Mouse (Mus musculus) heart, embryonic 15.5 days (tissue): Measurements from ENCODE around the gene Nr4a1. TPM values are rescaled to one million over a fixed set of nuclear protein-coding genes. Genes with fewer than 3 reads are reported as not detected.

Experiments
- ATAC-seq: fragments of 200-750 bp; cut with Nextera tagmentation; replicated peaks from 2 replicates; pipeline ENCODE4 v1.8.0; 2017; ENCODE audit warnings: low read depth, moderate TSS enrichment; ENCODE audit not compliant: insufficient number of reproducible peaks, insufficient read depth, low FRiP score
- H3K27ac ChIP-seq: fragments of 300-500 bp; sonication (generic); 2 replicates; pipeline ENCODE4 v1.5.1; 2015; ENCODE audit warnings: mild to moderate bottlenecking, inconsistent platforms
- H3K27me3 ChIP-seq: fragments of 300-500 bp; sonication (generic); 2 replicates; pipeline ENCODE4 v1.6.1; 2015; ENCODE audit warnings: inconsistent platforms
- H3K36me3 ChIP-seq: fragments of 300-500 bp; sonication (generic); 2 replicates; pipeline ENCODE4 v1.6.1; 2015; ENCODE audit warnings: mild to moderate bottlenecking, inconsistent platforms
- H3K4me1 ChIP-seq: fragments of 300-500 bp; sonication (generic); replicated peaks from 2 replicates; pipeline ENCODE4 v1.6.1; 2015; ENCODE audit warnings: inconsistent platforms
- H3K4me2 ChIP-seq: fragments of 300-500 bp; sonication (generic); 2 replicates; pipeline ENCODE4 v1.6.1; 2015; ENCODE audit warnings: inconsistent platforms, mild to moderate bottlenecking, moderate library complexity
- H3K4me3 ChIP-seq: fragments of 300-500 bp; sonication (generic); 2 replicates; pipeline ENCODE4 v1.5.1; 2015; ENCODE audit warnings: mild to moderate bottlenecking, inconsistent platforms
- H3K9ac ChIP-seq: fragments of 300-500 bp; sonication (generic); 2 replicates; pipeline ENCODE4 v1.6.1; 2015; ENCODE audit warnings: mild to moderate bottlenecking, inconsistent platforms
- H3K9me3 ChIP-seq: fragments of 300-500 bp; sonication (generic); replicated peaks from 2 replicates; pipeline ENCODE4 v1.6.1; 2016; ENCODE audit warnings: inconsistent platforms
- WGBS: fragments of 180-500 bp; shearing (Covaris S2); methylation state at CpG from one replicate; pipeline ENCODE4 v1.1.7; 2015; ENCODE audit warnings: mixed read lengths; 5-methylcytosine and 5-hydroxymethylcytosine counted together
- polyA plus RNA-seq: library from polyadenylated mRNA; unstranded; fragments of >200 nt; fragmentation: Nextera tagmentation; extraction: Ambion mirVana; gene quantifications from 2 replicates; pipeline ENCODE4 v1.2.1, GENCODE M21; 2015

Nr4a1 gene
- polyA plus RNA-seq, 1 experiment from 2014 or later = 10.6 TPM

GRCm38 (mm10) chr15:101293025-101293621, 39.1 kb downstream of the Nr4a1 start, which contains the start of gene 6030408B16Rik:
Gene 6030408B16Rik, plus strand, starts transcription at chr15:101293212.
- H3K27ac ChIP-seq = peak within 1 kb of the TSS; percentile 48; the same call in 1 of the 2 replicates
- H3K9me3 ChIP-seq = no peaks in the 10 kb centered on the region
- WGBS = 38% methylated on average over 18 of the region's 18 CpGs
- peak within 1 kb of the TSS; percentile 14; the same call in 1 of the 2 replicates for H3K4me2 ChIP-seq
- ATAC-seq = 0 out of 2 replicates have a peak, but pooled peaks have one; percentile 34
- H3K4me3 ChIP-seq = peak within 1 kb of the TSS; percentile 22
- peaks cover 17% of the 10 kb centered on the region for H3K4me1 ChIP-seq
- no peaks in the 10 kb centered on the region for H3K27me3 ChIP-seq
- H3K9ac ChIP-seq = no peak within 1 kb of the TSS
- peaks cover 39% of the 10 kb centered on the region for H3K36me3 ChIP-seq

DNA sequence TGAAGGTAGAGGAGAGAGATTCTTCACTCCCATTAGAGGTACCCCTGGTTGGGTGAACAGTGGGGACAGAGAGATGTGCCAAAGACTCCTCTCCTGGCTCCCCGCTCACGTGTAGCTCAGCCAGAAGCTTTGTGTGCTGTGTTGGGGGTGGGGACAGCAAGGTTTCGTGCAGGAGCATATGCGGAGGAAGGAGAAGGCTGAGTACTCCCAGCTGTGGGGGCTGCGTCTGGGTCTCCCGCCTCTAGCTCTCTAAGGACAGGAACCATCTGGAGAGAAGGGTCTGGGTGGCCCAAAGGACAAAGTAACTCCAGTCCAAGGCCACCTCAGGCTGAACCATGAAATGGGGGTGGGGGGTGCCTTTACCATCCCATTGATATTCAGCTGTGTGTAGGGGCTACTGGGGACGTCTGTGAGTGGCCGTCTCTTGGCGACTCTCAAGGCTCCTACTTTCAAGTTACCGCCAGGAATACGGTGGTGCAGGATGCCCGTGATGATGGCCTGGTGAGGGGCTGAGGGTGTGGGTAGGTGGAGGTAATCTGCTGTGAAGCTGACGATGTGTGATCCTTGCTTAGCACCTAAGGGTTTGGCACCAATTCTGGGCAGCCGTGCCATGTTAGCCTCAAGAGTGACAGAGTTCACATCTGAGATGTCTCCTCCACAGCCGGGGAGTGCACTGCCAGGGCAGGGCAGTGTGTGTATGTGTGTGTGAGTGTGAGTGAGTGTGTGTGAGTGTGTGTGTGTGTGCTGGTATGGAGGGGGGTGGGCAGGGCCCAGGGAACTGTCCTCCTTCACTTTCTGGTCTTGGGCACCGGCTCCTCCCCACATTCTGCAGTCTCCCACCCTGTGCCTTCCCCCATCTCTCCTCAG, 40.2 kb downstream of the Nr4a1 start:
- 51% methylated on average over 16 of the region's 16 CpGs for WGBS
- Histone ChIP-seq H3K36me3 (peaks cover 28% of the 10 kb centered on the region; the same call in 1 of the 2 replicates), H3K27ac (peak overlapping the region; percentile 48; the same call in 1 of the 2 replicates), H3K9me3 (no peaks in the 10 kb centered on the region), H3K4me2 (peak overlapping the region; percentile 14; the same call in 1 of the 2 replicates), H3K4me1 (peaks cover 27% of the 10 kb centered on the region), H3K27me3 (no peaks in the 10 kb centered on the region), H3K4me3 (peak overlapping the region; percentile 22), H3K9ac (no peak overlapping the region)
- ATAC-seq = no peak

- H3K9me3 ChIP-seq = no peaks in the 10 kb centered on the region
- no peak overlapping the region for H3K4me3 ChIP-seq
- no peak for ATAC-seq
- no peaks in the 10 kb centered on the region for H3K27me3 ChIP-seq
- WGBS = 61% methylated on average over 7 of the region's 7 CpGs
- H3K4me2 ChIP-seq = no peak overlapping the region; the same call in 1 of the 2 replicates
- H3K4me1 ChIP-seq = peaks cover 35% of the 10 kb centered on the region
- no peak overlapping the region for H3K9ac ChIP-seq
- peak overlapping the region; percentile 41; the same call in 1 of the 2 replicates for H3K27ac ChIP-seq
- H3K36me3 ChIP-seq = peaks cover 19% of the 10 kb centered on the region; the same call in 1 of the 2 replicates
Measured at GRCm38 (mm10) chr15:101295106-101295505, 41.0 kb downstream of the Nr4a1 start.

DNA sequence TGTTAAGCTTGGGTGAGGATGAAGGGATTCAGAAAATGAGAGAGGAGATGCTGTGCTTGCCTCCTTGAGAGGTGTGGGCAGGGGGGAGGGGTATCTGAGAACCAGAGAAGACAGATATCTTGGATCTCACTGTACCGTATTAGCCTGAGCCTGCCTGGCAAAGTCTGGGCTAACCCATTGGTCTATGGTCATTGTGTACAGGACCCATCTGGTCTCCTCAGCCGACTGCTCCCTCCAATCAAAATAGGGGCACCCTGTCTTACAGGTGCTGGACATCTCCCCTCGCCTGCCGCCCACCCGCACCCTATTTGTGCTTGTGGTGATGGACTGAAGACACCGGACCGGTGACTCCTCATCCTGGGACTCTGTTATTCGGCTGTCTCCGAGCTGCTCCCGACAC, 41.5 kb downstream of the Nr4a1 start:
- Histone ChIP-seq H3K36me3 (peaks cover 14% of the 10 kb centered on the region; the same call in 1 of the 2 replicates), H3K4me3 (no peak overlapping the region), H3K9ac (no peak overlapping the region), H3K27me3 (no peaks in the 10 kb centered on the region), H3K27ac (peak overlapping the region; percentile 53; the same call in 1 of the 2 replicates), H3K4me2 (no peak overlapping the region), H3K9me3 (no peaks in the 10 kb centered on the region), H3K4me1 (peaks cover 36% of the 10 kb centered on the region)
- ATAC-seq = no peak
- 80% methylated on average over 10 of the region's 10 CpGs for WGBS

- WGBS = 67% methylated on average over 11 of the region's 11 CpGs
- Histone ChIP-seq H3K9me3 (no peaks in the 10 kb centered on the region), H3K36me3 (peaks cover 10% of the 10 kb centered on the region; the same call in 1 of the 2 replicates), H3K4me2 (no peak overlapping the region), H3K4me1 (peaks cover 36% of the 10 kb centered on the region), H3K4me3 (no peak overlapping the region), H3K27ac (peak overlapping the region; percentile 53; the same call in 1 of the 2 replicates), H3K9ac (no peak overlapping the region), H3K27me3 (no peaks in the 10 kb centered on the region)
- ATAC-seq = no peak
Measured at GRCm38 (mm10) chr15:101296091-101296490, 42.0 kb downstream of the Nr4a1 start.

- H3K9ac ChIP-seq = no peak overlapping the region
- H3K27me3 ChIP-seq = no peaks in the 10 kb centered on the region
- 36% methylated on average over 7 of the region's 7 CpGs for WGBS
- peaks cover 36% of the 10 kb centered on the region for H3K4me1 ChIP-seq
- ATAC-seq = no peak
- H3K4me3 ChIP-seq = no peak overlapping the region
- H3K4me2 ChIP-seq = 0 out of 2 replicates have a peak overlapping the region, but pooled peaks have one; percentile 33
- no peaks in the 10 kb centered on the region for H3K36me3 ChIP-seq
- H3K27ac ChIP-seq = 0 out of 2 replicates have a peak overlapping the region, but pooled peaks have one; percentile 7
- no peaks in the 10 kb centered on the region for H3K9me3 ChIP-seq
Measured at GRCm38 (mm10) chr15:101297988-101298387, 43.9 kb downstream of the Nr4a1 start.

GRCm38 (mm10) chr15:101298550-101298949, 44.5 kb downstream of the Nr4a1 start:
- no peak overlapping the region for H3K4me3 ChIP-seq
- H3K9me3 ChIP-seq = no peaks in the 10 kb centered on the region
- no peak overlapping the region for H3K9ac ChIP-seq
- no peaks in the 10 kb centered on the region for H3K27me3 ChIP-seq
- H3K36me3 ChIP-seq = no peaks in the 10 kb centered on the region
- ATAC-seq = no peak
- H3K27ac ChIP-seq = no peak overlapping the region
- 0 out of 2 replicates have a peak overlapping the region, but pooled peaks have one; percentile 33 for H3K4me2 ChIP-seq
- 29% methylated on average over 7 of the region's 7 CpGs for WGBS
- peaks cover 30% of the 10 kb centered on the region for H3K4me1 ChIP-seq

DNA sequence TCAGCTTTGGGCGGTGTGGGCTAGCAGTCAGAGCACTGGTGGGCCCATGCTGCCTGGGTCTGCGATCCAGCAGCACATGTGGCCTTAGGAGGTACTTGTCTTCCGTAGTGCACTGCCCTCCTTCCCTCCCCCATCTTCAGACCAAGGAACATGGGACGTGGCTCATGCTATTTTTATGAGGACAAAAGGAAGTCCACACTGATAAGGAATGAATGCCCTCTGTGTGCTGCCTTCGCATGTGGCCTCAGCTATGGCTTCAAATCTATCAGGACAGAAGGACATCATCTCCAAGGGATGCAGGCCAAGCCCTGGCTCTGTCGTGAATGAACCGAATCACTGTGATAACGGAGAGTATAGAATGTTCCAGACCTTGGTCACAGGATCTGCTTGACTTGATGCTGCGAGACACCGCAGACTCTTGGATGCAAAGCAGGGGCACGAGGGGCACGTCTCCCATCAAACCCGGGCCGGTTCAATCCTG, 45.5 kb downstream of the Nr4a1 start:
- H3K27ac ChIP-seq = peak overlapping the region; percentile 64
- H3K36me3 ChIP-seq = no peaks in the 10 kb centered on the region
- no peaks in the 10 kb centered on the region for H3K27me3 ChIP-seq
- no peak overlapping the region for H3K4me2 ChIP-seq
- peak; percentile 55; the same call in 1 of the 2 replicates for ATAC-seq
- no peaks in the 10 kb centered on the region for H3K9me3 ChIP-seq
- no peak overlapping the region for H3K4me3 ChIP-seq
- 0 out of 2 replicates have a peak overlapping the region, but pooled peaks have one; percentile 11 for H3K9ac ChIP-seq
- WGBS = 45% methylated on average over 14 of the region's 14 CpGs
- peaks cover 24% of the 10 kb centered on the region for H3K4me1 ChIP-seq

DNA sequence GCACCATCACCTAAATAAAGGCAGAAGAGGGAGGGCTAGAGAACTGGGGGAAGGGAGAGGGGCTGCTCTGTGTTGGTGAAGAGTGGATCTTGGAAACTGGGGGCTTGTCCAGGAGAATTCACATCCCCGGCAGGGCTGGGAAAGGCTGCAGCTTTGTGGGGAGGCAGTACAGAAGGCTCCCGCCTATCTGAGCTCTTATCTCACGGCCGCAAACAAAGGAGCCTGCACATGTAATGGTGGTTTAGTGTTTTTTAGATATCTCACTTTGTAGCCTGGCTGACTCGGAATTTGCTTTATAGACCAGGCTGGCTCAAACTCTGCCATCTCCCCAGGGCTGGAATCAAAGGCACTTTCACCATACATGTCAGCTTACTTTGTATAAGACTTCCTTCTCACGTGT, 46.1 kb downstream of the Nr4a1 start:
- peak overlapping the region; percentile 64 for H3K27ac ChIP-seq
- no peak for ATAC-seq
- WGBS = 38% methylated on average over 6 of the region's 6 CpGs

DNA sequence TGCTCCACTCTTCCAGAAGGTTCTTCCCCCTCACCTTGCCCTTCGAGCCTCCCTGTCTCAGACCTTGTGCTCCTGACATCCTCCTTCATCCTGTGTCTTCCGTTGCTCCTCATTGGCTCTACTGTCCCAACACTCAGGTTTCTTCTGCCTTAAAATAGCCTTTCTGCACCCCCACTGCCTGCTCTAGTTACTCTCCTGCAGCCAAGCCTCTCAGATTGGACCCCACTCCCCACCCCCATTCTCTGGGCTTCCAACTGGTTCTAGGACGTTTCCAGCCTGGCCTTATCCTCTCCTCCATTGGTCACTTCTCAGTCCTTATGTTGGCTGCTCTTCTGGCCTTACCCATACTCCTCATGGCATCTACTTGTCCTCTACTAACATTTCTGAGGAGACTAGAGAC, 48.1 kb downstream of the Nr4a1 start:
- WGBS = 81% methylated on average over 3 of the region's 3 CpGs
- Histone ChIP-seq H3K4me1 (peaks cover 22% of the 10 kb centered on the region), H3K9me3 (no peaks in the 10 kb centered on the region), H3K36me3 (no peaks in the 10 kb centered on the region), H3K27ac (no peak overlapping the region), H3K4me2 (no peak overlapping the region), H3K27me3 (no peaks in the 10 kb centered on the region), H3K4me3 (no peak overlapping the region), H3K9ac (no peak overlapping the region)
- no peak for ATAC-seq

More for the DNA sequence above, 46.1 kb downstream of the Nr4a1 start:
- no peak overlapping the region for H3K4me3 ChIP-seq
- H3K27me3 ChIP-seq = no peaks in the 10 kb centered on the region
- no peaks in the 10 kb centered on the region for H3K36me3 ChIP-seq
- H3K4me2 ChIP-seq = no peak overlapping the region
- no peaks in the 10 kb centered on the region for H3K9me3 ChIP-seq
- H3K4me1 ChIP-seq = peaks cover 22% of the 10 kb centered on the region
- H3K9ac ChIP-seq = no peak overlapping the region

DNA sequence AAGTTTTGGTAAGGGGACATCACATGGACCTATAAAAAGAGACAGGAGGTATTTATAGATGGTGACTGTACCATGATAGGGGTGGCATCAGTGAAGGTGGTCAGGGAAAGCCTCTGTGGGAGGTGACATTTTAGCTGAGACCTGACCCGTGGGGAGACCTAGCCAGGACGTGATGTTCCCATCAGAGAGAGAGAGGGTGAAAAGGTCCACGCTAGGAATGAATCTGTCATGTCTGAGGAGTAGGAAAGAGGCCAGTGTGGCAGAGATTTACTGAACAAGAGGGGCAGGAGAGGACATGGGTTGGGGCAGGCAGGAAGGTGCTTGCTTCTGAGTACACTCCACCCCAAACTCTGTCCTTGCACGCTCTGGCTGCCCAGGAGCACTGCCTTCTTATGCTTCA, 49.8 kb downstream of the Nr4a1 start:
- no peak overlapping the region for H3K4me2 ChIP-seq
- no peaks in the 10 kb centered on the region for H3K36me3 ChIP-seq
- no peak overlapping the region for H3K4me3 ChIP-seq
- 77% methylated on average over 4 of the region's 4 CpGs for WGBS
- H3K4me1 ChIP-seq = peaks cover 13% of the 10 kb centered on the region
- H3K9me3 ChIP-seq = no peaks in the 10 kb centered on the region
- H3K27me3 ChIP-seq = no peaks in the 10 kb centered on the region
- ATAC-seq = no peak
- H3K9ac ChIP-seq = no peak overlapping the region
- H3K27ac ChIP-seq = no peak overlapping the region
